Mouse (Mus musculus) layer of hippocampus, postnatal 10 days (tissue): ENCODE measurements around the gene 4930539E08Rik. TPM values are rescaled to one million over a fixed set of nuclear protein-coding genes. Genes with fewer than 3 reads are reported as not detected.

ENCODE experiments used
- DNase-seq, 2 experiments: peaks; one replicate each; pipeline ENCODE4 v3.0.0; 2021; ENCODE audit warnings: low spot score in 2 of 2
- total RNA-seq, 2 experiments: library from RNA; stranded (reverse); gene quantifications; 2 replicates each; pipeline ENCODE4 v1.2.3; 2021

The 4930539E08Rik gene
- total RNA-seq, 2 experiments from 2014 or later, result 4.7 to 5.1 TPM

- DNase-seq, result no peak
These were observed 18.9 kb downstream of the 4930539E08Rik start for GRCm38 (mm10) chr17:28896095-28896780.

- DNase-seq, result no peak
These were observed 19.8 kb downstream of the 4930539E08Rik start for GRCm38 (mm10) chr17:28895217-28895875.

GRCm38 (mm10) chr17:28894050-28894767 lies 20.9 kb downstream of the 4930539E08Rik start:
- no peak for DNase-seq

- no peak for DNase-seq
These were observed 28.9 kb downstream of the 4930539E08Rik start for GRCm38 (mm10) chr17:28886266-28886665.

DNA sequence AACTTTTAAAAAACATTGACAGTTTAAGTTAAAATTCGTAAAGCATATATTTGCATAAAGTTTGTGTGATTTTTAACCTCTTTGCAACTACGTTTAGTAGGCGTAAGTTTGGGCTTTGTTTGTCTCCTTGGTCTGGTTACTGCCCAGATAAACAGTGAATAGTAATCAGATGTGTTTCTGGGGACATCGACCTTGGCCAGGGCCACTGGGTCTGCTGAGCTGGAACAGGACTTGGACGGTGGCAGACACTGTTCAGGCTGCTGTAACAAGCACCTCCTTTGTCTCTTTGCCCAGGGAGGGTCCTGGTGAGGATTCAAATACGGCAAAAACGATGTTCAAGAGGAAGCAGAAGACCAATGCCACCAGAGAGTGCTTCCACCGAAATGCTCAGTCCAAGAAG lies 29.9 kb downstream of the 4930539E08Rik start:
- no peak for DNase-seq

GRCm38 (mm10) chr17:28883941-28884516 lies 31.1 kb downstream of the 4930539E08Rik start:
- no peak for DNase-seq

- no peak for DNase-seq
These were observed 32.3 kb downstream of the 4930539E08Rik start for GRCm38 (mm10) chr17:28882810-28883209.

GRCm38 (mm10) chr17:28882316-28882715 lies 32.8 kb downstream of the 4930539E08Rik start:
- peak; percentile 56 to 68 for DNase-seq

DNA sequence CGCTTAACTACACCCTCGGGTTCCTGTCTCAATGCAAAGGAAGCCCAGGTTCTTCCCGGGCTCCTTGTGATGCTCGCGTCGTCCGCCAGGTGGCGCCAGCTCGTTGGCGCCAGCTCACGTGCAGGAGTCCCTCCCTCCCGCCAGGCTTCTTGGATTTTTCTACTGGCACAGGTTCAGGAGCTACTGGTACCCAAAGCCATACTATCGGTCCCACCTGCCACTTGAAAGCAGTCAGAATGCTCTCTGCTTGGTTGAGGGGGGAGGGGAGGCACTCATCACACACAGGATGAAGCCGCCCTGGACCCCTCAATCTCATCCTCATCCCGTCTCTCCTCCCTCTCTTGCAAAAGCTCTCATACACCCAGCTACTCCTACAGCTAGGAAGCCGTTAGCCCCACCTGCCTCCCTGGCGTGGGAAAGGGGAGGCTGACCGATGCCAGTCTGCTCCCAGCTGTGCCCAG lies 35.2 kb downstream of the 4930539E08Rik start:
- DNase-seq, result peak; percentile 79 to 83

- peak; percentile 46 to 66 for DNase-seq
These were observed 38.3 kb downstream of the 4930539E08Rik start for GRCm38 (mm10) chr17:28876821-28877220.

- no peak for DNase-seq
These were observed 38.8 kb downstream of the 4930539E08Rik start for GRCm38 (mm10) chr17:28876331-28876730.

GRCm38 (mm10) chr17:28875316-28875715 lies 39.8 kb downstream of the 4930539E08Rik start:
- DNase-seq, result peak; percentile 44 to 61

DNA sequence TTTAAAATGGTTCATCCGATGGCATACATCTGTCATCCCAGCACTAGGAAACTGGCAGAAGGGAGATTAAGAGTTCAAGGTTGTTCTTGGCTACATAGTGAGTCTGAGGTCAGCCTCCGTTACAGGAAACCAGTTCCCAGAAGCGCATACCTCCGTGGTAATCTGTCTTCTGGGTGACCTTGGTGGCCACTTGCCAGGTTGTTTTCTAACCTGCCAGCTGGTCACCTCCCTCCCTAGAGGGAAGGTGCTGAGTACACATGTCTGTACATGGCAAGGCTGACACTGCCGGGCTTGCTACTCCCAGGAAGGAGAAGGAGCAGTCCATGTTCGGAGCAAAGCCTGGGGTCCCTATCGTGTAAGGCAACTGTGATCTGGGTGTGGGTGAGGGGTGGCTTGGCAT lies 40.3 kb downstream of the 4930539E08Rik start:
- peak in 1 of 2 experiments; percentile 41 for DNase-seq

DNA sequence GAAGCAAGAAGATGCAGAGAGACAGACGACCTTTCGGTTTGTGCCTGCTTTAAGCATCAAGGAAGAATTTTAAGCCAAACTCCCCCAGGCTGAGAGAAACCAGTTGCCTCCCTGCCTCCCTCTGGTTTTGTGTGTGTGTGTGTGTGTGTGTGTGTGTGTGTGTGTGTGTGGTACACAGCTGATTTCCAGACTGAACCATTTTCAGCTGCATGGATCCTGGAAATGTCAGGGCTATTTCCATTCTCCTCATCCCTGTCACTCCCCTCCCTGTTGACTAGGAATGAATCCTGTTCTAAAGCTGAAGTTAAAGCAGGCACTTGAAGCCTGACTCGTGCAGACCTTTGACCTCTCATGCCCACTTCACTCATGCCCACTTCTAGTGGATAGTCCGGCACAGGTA lies 40.9 kb downstream of the 4930539E08Rik start:
- no peak for DNase-seq

- DNase-seq, result no peak
These were observed 42.8 kb downstream of the 4930539E08Rik start for GRCm38 (mm10) chr17:28872322-28872721.

GRCm38 (mm10) chr17:28871831-28872230 lies 43.3 kb downstream of the 4930539E08Rik start:
- DNase-seq, result no peak

DNA sequence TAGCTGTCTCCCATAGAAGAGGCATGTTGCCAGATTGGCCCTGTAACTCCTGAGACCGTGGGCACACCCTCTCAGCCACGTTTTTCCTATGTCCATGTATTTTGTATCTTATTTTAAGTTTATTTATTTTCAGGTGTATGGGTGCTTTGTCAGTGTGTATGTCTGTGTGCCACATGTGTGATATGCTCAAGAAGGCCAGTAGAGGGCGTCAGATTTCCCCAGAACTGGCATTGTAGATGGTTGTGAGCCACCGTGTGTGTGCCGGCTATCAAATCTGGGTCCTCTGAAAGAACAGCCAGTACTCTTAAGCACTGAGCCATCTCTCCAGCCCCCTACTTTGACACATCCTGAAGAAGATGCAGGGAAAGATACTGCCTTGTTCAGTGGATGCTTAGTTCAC lies 44.7 kb downstream of the 4930539E08Rik start:
- DNase-seq, result no peak

- DNase-seq, result peak; percentile 33 to 54
These were observed 45.6 kb downstream of the 4930539E08Rik start for GRCm38 (mm10) chr17:28869412-28870110.

DNA sequence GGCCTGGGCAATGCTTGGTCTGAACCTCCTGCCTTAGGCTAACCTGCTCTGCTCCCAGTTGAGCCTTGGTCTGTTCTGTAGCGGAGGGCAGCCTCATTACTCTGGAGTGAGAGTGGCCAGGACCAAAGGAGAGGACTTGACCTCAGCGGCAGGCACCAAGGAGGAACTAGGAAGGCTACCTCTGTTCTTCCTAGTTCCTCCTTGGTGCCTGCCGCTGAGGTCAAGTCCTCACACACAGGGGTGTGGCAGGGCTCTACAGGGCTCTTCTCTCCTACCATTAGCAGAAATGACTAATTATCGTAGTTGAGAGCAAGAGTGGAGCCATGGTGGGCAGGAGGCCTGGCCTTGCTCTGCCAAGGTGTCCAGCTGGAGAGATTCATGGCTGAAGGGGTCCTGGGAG lies 47.7 kb downstream of the 4930539E08Rik start:
- no peak for DNase-seq

- DNase-seq, result no peak
These were observed 48.2 kb downstream of the 4930539E08Rik start for GRCm38 (mm10) chr17:28866921-28867320.

DNA sequence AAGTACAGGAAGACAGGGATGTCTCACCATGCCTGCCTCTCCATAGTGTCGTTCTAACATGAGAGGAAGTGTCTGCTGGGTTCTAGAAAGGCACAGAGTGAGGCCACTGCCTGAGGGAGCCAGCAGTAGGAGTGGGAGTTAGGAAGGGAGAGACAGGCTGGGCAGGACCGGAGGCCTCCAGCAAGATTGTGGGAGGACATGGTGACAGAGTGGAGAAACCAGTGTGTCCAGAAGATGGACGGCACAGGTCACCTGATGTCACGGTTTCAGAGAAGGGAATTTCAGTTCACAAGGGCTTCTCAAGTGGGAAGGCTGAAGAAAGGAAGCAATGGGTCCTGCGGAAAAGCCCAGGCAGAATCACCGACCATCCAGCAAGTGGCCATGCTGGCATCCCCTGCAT lies 50.7 kb downstream of the 4930539E08Rik start:
- no peak for DNase-seq
